Mouse (Mus musculus): ENCODE measurements around the gene Srsf3. TPM values are rescaled to one million over a fixed set of nuclear protein-coding genes. Genes with fewer than 3 reads are reported as not detected.
A peak's percentile ranks its signal among the peaks of the same experiment; 100 is the strongest.

Gene Srsf3
- polyA plus RNA-seq, 1 experiment from 2014 or later: 372 TPM

DNA sequence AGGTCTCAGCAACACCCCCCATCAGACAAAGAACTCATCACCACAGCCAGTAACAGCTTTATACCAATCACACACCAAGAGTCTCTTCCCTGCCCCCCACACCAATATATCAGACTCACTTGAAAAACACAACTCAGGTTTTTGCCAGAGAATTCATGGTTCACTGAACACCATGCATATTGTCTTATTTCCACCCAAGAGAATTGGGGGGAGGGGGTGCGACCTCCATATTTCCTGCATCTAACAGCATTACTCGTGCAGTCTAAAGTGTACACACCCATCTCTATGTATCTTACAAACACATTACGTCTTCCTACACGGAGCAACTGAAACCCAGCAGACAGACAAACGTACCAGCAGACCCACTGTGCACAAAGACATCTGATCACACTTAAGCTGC, 39.4 kb downstream of the Srsf3 start:
- Histone ChIP-seq H3K36me3 (no peaks in the 10 kb centered on the region), H3K9ac (no peak overlapping the region), H3K27ac (no peak overlapping the region), H3K4me1 (no peaks in the 10 kb centered on the region), H3K4me2 (no peak overlapping the region), H3K27me3 (replicated peaks) (peaks cover 42% of the 10 kb centered on the region), H3K9me3 (replicated peaks) (no peaks in the 10 kb centered on the region), H3K4me3 (no peak overlapping the region)
- 53% methylated on average over 5 of the region's 5 CpGs for WGBS (ENCODE audit: insufficient replicate concordance)
- ATAC-seq: no peak

DNA sequence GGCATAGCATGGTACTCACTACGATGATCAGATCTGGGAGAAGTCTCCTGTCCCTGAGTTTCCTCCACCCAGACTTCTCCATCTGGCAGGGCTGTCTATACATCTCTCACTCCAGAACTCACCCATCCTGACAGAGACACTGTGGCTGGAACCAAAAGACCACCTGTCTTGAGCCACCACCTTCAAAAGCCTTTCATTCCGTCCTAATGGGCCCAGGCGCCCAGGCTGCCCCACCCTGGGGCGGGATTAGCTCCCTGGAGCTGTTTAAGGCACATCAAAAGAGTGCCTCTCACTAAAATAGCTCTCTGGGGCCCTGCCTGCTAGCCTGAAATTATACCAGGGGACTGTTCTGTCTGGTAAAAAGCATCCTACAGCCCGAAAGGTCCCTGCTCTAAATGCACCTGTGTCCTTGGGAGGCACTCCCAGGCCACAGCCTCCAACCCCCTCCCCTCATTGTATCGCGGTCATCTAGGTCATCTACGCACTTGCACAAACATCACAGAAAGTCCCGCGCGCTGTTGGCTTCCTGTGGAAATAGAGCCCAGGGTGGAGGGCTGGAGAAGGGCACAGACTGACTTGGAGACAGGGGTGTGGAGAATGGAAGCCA, 40.4 kb downstream of the Srsf3 start:
- Histone ChIP-seq H3K27me3 (replicated peaks) (peaks cover 50% of the 10 kb centered on the region), H3K27ac (no peak overlapping the region), H3K4me1 (no peaks in the 10 kb centered on the region), H3K9ac (no peak overlapping the region), H3K9me3 (replicated peaks) (no peaks in the 10 kb centered on the region), H3K4me2 (no peak overlapping the region), H3K4me3 (no peak overlapping the region), H3K36me3 (no peaks in the 10 kb centered on the region)
- WGBS (ENCODE audit: insufficient replicate concordance): 23% methylated on average over 11 of the region's 11 CpGs
- ATAC-seq: no peak

DNA sequence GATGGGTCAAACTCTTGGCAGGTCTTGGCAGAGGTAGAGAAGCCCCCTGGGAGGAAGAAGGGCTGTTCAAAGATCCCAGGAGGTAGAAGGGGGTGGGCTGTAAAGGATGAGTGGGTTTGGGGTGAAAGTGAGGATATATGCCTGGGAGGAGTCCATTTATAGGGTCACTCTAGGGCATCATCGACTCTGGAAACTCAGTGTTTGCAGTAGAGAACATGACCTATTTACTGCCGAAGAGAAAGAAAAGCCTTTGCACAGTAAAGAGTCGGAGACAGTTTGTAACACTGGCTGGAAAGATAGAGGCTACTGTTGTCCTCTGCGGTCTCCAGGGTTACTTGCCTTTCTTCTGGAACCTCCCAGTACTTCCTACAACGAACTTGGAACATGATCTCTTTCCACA, 40.9 kb downstream of the Srsf3 start:
- no peak for ATAC-seq
- Histone ChIP-seq H3K4me3 (no peak overlapping the region), H3K27ac (no peak overlapping the region), H3K4me2 (no peak overlapping the region), H3K9ac (no peak overlapping the region), H3K36me3 (no peaks in the 10 kb centered on the region), H3K4me1 (0 out of 2 replicates have a peak, but pooled peaks cover 3% of the 10 kb centered on the region), H3K27me3 (replicated peaks) (peaks cover 55% of the 10 kb centered on the region), H3K9me3 (replicated peaks) (no peaks in the 10 kb centered on the region)
- 43% methylated on average over 5 of the region's 5 CpGs for WGBS (ENCODE audit: insufficient replicate concordance)

DNA sequence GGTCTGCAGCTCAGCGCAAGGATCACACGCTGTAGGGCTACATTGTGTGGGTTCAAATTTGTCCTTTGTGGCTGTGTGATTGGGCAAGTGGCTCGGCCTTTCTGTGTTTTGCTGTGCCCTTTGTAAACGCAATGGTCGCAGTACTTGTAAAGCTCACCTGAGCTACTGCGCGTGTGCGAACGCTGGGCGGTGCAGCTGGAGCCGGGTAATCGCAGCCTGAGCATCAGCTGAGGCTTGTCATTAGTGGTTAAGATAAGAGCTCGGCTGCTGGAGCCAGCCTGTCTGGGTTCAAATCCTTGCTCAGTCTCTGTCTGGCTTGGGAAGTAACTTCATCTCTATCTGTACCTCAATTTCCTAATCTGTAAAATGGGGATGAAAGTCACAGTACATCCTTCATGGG, 41.7 kb downstream of the Srsf3 start:
- Histone ChIP-seq H3K9ac (no peak overlapping the region), H3K36me3 (no peaks in the 10 kb centered on the region), H3K27ac (no peak overlapping the region), H3K4me3 (no peak overlapping the region), H3K9me3 (replicated peaks) (no peaks in the 10 kb centered on the region), H3K27me3 (replicated peaks) (peaks cover 63% of the 10 kb centered on the region), H3K4me2 (no peak overlapping the region), H3K4me1 (peaks cover 7% of the 10 kb centered on the region)
- WGBS (ENCODE audit: insufficient replicate concordance): 48% methylated on average over 13 of the region's 13 CpGs
- no peak for ATAC-seq

DNA sequence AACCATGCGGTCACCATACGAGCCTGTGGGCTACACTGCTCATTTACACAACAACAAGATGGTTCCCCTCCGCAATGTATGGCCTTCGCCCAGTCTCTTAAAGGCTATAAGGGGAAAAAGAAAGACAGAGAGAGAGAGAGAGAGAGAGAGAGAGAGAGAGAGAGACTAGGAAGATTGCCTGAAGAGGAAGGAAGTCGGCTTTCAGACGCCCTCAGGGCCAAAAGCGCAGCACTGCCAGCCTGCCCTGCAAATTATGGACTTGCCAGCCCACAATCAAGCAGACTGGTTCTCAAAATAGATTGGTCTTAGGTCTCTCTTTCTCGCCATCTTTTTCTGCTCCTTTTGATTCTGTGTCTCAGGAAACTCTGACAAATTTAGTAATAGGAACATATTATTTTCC, 43.8 kb downstream of the Srsf3 start:
- ATAC-seq: no peak
- Histone ChIP-seq H3K27me3 (replicated peaks) (peaks cover 83% of the 10 kb centered on the region), H3K27ac (no peak overlapping the region), H3K36me3 (no peaks in the 10 kb centered on the region), H3K4me2 (no peak overlapping the region), H3K9me3 (replicated peaks) (no peaks in the 10 kb centered on the region), H3K4me3 (no peak overlapping the region), H3K9ac (no peak overlapping the region), H3K4me1 (peaks cover 23% of the 10 kb centered on the region)
- 51% methylated on average over 8 of the region's 8 CpGs for WGBS (ENCODE audit: insufficient replicate concordance)

DNA sequence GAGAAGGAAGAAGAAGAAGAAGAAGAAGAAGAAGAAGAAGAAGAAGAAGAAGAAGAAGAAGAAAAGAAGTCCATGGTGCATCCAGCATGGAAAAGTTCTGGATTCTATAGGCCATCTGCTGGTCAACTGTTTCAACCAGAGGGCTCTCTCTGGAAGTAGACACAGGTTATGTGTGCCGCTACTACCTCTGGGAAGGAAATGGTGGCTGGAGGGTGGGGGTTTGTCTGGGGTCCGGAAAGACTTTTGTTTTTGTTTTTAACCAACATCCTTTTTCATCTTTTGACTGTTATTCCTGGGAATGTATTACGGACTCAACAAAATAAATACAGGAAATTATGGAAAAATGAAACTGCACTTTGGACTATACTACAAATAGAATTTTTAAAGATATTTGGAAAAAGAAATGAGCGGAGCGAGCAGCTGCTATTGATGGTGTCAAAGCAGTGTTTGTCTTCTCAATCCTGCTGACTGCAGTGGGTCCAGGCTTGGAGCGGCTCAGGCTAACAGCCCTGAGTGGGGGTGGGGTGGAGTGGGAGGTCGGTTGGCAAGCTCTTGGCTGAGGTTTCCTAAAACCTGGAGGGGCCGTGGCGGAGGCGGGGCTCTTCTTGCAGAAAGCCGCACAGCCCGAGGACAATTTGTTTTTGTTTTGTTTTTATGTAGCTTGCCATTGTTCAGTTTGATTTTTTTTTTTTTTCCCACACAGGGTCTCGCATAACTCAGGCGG, 45.5 kb downstream of the Srsf3 start:
- H3K4me3 ChIP-seq: peak overlapping the region; percentile 35
- H3K27ac ChIP-seq: no peak overlapping the region
- H3K27me3 ChIP-seq (replicated peaks): peaks cover 87% of the 10 kb centered on the region
- H3K4me1 ChIP-seq: peaks cover 35% of the 10 kb centered on the region
- ATAC-seq: no peak
- H3K9me3 ChIP-seq (replicated peaks): no peaks in the 10 kb centered on the region
- H3K36me3 ChIP-seq: no peaks in the 10 kb centered on the region
- H3K4me2 ChIP-seq: peak overlapping the region; percentile 54
- H3K9ac ChIP-seq: no peak overlapping the region
- 15% methylated on average over 14 of the region's 14 CpGs for WGBS (ENCODE audit: insufficient replicate concordance)

DNA sequence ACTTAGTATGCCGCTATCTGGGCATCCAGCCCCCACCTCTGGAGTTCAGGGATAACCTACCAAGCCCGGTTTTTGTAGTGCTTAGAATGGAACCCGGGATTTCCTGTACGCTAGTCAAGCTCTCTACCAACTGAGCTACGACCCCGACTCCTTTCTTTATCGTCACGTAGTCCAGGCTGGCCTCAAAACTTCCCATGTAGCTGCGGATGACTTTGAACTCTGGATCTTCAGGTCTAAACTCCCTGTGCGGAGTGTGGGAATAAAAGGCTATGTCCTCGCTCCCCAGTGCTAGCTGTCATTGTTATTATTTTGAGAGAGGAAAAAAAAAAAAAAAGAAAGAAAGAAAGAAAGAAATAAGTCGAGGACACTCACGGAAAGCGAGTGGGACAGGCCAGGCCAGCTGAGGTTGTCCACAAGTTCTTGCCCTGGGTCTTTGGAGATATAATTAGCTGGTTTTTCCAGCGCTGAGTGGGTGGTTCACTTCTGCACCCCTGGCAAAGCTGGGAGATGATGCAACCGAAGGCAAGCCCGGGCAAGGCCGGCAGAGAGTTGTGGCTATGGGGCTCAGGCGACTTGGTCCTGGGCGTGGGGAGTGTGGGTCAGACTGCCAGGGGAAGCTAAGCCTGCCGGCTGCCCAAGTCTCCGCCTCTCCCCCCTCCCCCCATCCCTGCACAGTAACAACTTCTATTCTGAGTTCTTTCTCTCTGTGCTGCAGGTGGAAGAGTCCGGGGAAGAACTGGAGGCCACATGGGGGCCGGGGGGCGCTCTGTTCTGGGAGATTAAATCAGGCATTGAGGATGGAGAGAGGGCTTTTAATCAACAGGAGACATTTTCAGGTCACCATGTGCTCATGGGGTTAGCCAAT, 46.3 kb downstream of the Srsf3 start:
- peak overlapping the region; percentile 35 for H3K4me3 ChIP-seq
- peak overlapping the region; percentile 54 for H3K4me2 ChIP-seq
- H3K27ac ChIP-seq: no peak overlapping the region
- peaks cover 79% of the 10 kb centered on the region for H3K27me3 ChIP-seq (replicated peaks)
- peaks cover 35% of the 10 kb centered on the region for H3K4me1 ChIP-seq
- no peaks in the 10 kb centered on the region for H3K36me3 ChIP-seq
- no peaks in the 10 kb centered on the region for H3K9me3 ChIP-seq (replicated peaks)
- 6% methylated on average over 25 of the region's 25 CpGs for WGBS (ENCODE audit: insufficient replicate concordance)
- H3K9ac ChIP-seq: no peak overlapping the region
- no peak for ATAC-seq

DNA sequence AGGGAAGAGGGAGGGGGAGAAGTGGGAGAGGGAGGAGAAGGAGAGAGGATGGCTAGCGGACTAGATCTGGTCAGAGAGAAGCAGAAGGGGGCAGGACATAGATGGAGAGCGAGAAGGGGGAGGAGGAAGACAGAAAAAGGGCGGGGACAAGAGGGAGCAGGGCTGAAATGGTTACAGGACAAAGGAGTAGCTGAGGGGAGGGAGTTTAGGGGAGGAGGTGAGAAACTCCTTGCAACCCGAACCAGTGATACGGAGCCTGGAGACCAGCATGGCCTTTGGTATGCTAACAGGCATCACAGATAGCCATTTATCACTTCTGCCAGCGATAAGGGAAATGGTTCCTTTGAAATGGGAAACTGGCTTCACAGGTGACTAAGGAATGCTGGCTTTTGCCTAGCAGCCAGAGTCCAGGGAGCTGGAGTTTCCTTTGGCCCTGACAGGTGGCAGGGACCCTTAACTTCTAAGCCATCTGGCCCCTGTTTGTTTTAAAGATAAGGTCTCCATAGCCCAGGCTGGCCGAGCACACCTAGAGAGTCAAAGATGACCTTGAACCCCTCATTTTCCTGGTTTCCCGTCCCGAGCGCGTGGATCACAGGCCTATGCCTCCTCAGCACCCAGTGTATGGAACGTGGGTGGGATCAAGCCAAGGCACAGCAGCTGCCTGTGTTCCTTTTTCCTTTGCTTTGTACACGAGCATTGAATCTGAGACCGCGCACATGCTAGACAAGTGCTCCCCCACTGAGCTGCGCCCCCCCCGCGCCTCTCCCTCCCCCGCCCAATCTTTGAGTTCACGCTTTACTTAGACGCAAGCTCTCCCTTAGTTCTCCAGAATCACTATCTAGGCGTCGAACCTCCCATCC, 48.6 kb downstream of the Srsf3 start:
- Histone ChIP-seq H3K27me3 (replicated peaks) (peaks cover 63% of the 10 kb centered on the region), H3K27ac (0 out of 2 replicates have a peak overlapping the region, but pooled peaks have one; percentile 22), H3K4me1 (peaks cover 35% of the 10 kb centered on the region), H3K4me2 (peak overlapping the region; percentile 59), H3K36me3 (no peaks in the 10 kb centered on the region), H3K9me3 (replicated peaks) (no peaks in the 10 kb centered on the region), H3K4me3 (peak overlapping the region; percentile 31; the same call in 1 of the 2 replicates), H3K9ac (peak overlapping the region; percentile 35; the same call in 1 of the 2 replicates)
- 8% methylated on average over 22 of the region's 23 CpGs for WGBS (ENCODE audit: insufficient replicate concordance)
- no peak for ATAC-seq

DNA sequence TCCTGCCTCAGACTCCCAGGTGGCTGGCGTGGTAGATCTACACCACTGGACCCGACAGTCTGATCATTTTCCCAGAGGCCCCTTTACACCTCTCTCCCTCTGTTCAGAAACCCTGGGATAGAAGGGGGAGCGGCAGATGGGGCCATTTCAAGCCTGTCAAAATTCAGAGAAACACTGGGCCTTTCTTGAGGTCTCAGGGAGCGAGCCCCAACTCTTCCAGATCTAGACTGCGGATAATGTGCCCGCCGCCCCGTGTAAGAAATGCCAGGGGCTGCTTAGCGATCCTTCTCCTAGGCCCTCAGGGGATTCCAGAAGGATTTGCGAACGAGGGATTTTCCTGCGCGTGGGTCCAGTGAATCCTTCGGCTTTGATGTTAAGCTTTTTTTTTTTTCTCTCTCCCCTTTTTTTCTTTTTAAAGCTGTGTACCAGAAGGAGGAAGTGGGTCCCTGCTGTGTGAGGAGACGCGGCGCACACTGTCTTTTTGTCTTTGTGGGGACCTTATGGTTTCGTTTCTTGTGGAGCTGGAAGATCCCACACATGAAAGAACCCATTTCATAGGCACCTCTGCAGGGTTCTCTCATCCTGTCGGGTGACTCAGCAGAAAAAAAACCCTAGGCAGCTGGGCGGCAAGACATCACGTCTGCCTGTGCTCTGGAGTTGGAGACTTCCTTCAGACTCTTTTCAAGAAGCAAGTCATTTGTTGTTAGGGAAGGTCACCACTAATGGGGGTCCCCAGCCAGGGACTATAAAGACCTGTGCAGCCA, 49.4 kb downstream of the Srsf3 start:
- H3K4me2 ChIP-seq: peak overlapping the region; percentile 59
- 0 out of 2 replicates have a peak overlapping the region, but pooled peaks have one; percentile 22 for H3K27ac ChIP-seq
- no peak for ATAC-seq
- WGBS (ENCODE audit: insufficient replicate concordance): 5% methylated on average over 21 of the region's 21 CpGs
- no peaks in the 10 kb centered on the region for H3K36me3 ChIP-seq
- H3K9ac ChIP-seq: peak overlapping the region; percentile 35; the same call in 1 of the 2 replicates
- peaks cover 35% of the 10 kb centered on the region for H3K4me1 ChIP-seq
- H3K4me3 ChIP-seq: peak overlapping the region; percentile 31
- H3K27me3 ChIP-seq (replicated peaks): peaks cover 58% of the 10 kb centered on the region
- no peaks in the 10 kb centered on the region for H3K9me3 ChIP-seq (replicated peaks)

DNA sequence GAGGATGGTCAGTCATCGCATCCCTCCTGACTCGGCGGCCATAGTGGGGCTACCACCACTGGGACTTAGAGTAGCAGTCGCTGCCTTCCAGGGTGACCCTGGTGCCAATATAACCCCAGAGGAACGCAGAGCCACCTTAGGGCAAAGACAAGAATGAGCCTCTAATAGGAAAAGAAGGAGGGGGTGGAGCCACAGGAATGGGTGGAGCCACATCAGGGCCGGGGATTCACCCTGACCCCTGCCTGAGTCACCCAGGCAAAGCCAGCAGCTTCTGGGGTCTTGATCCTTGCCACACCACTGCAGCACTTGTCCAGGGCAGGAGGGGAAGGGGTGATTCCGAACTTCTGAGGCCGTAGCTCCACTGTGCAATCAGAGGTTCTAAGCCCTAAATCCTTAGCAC, 51.2 kb downstream of the Srsf3 start:
- Histone ChIP-seq H3K9me3 (replicated peaks) (no peaks in the 10 kb centered on the region), H3K4me1 (peaks cover 32% of the 10 kb centered on the region), H3K27ac (no peak overlapping the region), H3K36me3 (no peaks in the 10 kb centered on the region), H3K9ac (no peak overlapping the region), H3K4me3 (no peak overlapping the region), H3K27me3 (replicated peaks) (peaks cover 42% of the 10 kb centered on the region), H3K4me2 (no peak overlapping the region)
- no peak for ATAC-seq
- WGBS (ENCODE audit: insufficient replicate concordance): 78% methylated on average over 8 of the region's 8 CpGs

DNA sequence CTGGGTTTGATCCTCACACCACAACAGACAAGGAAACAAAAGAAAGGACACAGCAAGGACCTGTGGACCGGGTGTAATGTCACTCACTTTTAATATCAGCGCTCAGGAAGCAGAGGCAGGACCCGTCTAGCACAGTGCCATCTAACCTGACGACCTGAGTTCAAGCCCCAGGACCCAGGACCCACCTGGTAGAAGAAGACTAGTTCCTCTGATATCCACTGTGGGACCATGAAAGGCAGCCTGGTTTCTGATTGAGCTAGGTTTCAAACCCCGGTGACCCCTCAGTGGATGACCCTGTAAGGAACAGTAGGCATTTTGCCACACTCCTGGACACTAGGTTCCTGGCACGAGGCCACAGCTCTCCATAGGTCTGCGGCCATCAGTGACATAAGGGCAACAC, 52.2 kb downstream of the Srsf3 start:
- no peak overlapping the region for H3K4me3 ChIP-seq
- no peak overlapping the region for H3K9ac ChIP-seq
- ATAC-seq: no peak
- WGBS (ENCODE audit: insufficient replicate concordance): 78% methylated on average over 7 of the region's 7 CpGs
- peaks cover 31% of the 10 kb centered on the region for H3K27me3 ChIP-seq (replicated peaks)
- no peak overlapping the region for H3K27ac ChIP-seq
- no peaks in the 10 kb centered on the region for H3K9me3 ChIP-seq (replicated peaks)
- H3K4me2 ChIP-seq: no peak overlapping the region
- H3K36me3 ChIP-seq: no peaks in the 10 kb centered on the region
- H3K4me1 ChIP-seq: peaks cover 23% of the 10 kb centered on the region
